Mouse (Mus musculus) mouse embryonic stem cell (cell line): ENCODE results near the gene Ankrd44.

Experiments
- in situ Hi-C, 2 experiments: fragments of 300-500 bp; cut with MboI; formaldehyde crosslinking; loops; 1 replicate in 1 of 2; 3 replicates in 1 of 2; pipeline ENCODE4 v1.14.3; 2019 to 2020; ENCODE audit warnings: low sequenced_read_pairs in 2 of 2, low pct_unique_long_range_greater_than_20kb in 1 of 2, mixed read lengths in 1 of 2; ENCODE audit not compliant: unreplicated experiment in 1 of 2

The Ankrd44 gene

DNA sequence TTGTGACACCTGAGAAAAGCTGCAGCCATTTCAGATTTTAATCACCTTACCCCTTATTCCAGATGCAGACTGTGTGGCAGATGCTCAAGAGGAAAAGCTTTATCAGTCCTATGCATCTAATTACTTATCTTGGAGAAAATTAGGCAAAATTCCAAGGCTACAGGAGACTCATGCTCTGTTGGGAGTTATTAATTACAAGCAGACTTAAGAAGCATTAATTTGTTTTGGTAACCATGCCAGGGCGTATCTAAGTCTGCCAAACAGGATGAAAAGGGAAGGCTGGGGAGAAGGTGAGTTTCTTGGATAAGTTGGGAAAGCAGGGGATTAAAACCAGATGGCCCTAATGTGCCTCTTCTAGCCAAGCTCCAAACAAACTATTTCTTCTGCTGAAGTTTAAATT lies 222.7 kb downstream of the Ankrd44 start:
- in situ Hi-C loops, result no loop called here

DNA sequence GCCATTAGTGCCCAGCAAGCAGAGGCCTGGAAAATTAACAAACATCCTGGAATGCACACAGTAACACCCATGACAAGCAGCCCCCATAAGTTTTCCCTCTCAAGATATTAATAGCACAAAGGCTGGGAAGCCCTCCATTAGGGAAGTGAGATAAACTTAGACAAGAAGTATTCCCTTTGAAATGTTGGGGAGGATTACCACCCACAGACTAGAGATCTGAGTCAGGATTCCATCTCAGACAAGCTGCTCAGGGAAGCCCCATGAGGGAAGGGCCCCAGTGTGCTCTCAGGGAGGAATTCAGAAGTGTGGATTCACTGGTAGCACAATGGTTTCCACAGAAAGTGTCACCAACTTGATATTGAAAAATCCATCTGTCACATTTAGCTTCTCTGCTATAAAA lies 223.3 kb downstream of the Ankrd44 start:
- in situ Hi-C loops, result no loop called here

DNA sequence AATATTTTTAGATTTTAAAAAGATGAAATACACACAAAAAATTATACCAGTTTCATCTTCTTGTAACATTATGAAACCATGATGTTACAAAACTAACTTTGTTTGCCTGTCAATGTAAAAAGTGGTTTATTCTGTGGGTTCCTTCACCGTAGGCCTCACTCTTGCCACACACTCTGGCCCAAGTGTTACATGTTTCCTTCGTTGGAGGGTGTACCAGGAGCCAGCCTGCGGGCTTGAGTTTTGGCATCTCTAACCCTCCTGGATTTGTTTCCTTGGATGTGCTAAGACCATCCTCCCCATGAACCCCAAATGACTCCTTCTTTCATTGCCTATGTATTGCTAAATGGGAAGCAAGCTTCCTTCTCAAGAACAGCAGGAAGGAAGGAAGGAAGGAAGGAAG lies 230.8 kb downstream of the Ankrd44 start:
- in situ Hi-C loops, result no loop called here

DNA sequence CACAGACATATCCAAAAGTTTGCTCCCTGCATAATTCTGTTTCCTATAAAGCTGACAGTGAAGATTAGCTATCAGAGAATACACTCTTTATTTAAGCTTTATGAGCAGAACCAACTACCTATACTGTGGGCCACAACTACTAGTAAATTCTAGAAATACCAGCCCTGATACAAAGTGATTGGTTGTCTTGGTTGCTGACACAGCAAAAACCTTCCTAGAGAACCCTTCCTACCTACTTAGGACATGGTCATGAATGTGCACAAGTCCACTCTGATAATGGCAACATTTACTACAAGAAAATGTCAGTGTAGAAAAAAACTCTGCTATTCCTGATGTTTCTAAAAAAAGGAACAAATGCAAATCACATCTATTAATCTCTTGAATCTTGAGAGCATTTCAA lies 234.4 kb downstream of the Ankrd44 start:
- in situ Hi-C loops, result no loop called here

DNA sequence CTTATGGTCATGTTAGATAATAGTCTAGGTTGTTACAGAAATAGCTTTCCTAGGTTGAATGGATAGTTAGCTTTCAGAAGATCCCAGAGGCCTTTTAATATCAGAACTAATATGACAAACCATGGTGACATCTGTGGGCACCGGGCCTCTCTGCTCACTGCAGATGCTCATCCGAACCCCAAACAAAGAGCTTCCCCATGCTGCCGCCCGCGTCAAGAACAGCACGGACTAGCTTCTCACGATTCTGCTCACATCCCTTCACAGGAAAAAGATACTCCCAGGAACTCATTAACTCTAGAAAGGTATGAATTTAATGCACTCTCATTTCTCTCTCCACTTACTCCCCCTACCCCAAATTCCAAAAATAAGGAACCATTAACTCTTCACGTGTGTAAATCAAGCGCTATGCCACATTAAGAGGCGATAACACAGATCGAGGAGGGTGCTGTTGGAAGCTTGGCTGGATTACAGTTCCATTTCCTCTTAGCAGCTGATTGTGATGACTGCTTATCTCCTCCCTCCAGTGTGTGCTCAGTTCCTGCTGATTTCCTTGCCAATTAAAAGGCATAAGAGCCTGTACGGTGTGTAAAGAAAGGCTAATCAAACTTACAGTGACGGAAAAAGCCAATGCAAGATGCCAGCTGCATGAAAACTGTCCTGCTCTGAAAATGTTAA lies 235.8 kb downstream of the Ankrd44 start:
- in situ Hi-C loops, result no loop called here

DNA sequence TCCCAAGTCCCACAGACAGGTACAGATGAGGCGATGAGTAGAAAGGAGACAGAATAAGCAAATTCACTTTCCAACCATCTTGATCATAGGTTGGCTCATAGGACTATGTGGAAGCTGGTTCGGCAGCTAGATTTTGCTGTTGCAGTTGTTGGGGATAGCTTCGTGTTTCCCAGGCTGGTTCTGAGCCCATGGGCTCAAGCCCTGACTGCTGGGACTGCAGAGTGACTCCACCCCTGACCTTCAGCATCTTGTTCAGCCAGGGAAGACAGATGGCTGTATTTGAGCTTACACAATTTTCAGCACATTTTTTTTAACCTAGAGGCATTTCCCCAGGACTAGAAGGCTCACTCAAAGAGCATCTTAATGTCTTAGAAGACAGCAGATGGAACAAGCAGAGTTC lies 237.7 kb downstream of the Ankrd44 start:
- in situ Hi-C loops, result no loop called here

DNA sequence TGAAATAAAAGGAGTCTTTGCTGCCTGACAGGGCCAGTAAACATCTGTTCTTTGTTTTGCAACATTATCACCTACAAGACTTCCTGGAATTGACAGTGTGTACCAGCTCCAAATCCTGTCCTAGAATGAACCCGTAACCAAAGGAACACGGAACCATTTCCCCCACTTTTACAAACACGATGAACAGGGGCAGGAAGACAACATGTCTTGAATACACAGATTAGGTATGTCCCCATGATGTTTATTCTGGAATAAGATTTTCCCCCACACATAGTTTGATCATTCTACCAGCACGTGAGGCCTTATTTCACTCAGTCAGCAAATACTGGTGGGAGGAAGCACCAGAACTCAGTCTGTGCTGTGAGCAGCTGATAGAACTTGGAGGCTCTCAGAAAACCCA lies 241.9 kb downstream of the Ankrd44 start:
- in situ Hi-C loops, result no loop called here

DNA sequence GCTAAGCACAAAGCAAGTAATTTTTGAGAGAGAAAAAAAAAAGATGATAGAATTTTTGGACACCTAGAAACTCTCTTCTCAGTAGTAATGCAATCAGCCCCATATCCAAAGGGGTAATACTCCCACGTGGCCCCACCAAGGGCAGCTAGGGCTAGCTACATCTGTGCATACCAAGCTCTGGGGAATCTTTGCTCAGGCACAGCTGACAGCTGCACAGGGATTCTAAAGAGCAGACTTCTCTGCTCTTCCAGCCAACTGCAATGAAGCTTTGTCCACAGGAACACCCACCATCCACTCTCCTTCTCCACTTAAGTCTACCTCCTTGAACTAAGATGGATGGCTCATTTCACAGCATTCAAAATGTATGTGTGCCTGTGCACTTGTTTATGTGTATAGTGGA lies 246.6 kb downstream of the Ankrd44 start:
- in situ Hi-C loops, result no loop called here

DNA sequence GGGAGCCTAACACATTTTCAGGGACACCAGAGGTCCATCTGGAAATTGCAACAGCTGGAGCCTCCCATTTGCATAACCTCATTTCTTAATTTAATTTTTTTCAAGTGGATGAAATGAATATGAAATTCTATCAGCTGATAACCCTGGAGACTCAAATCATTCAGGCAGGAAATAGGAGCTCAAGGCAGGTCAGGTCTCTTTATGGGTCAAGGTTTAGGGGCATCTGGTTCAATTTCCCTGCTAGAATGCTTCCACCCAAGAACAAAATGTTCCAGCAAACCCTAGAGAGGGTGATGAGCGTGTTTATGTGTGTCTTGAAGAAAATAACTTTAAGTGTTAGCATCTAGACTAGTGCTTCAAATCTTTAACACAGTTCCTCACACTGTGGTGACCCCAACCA lies 248.2 kb downstream of the Ankrd44 start:
- in situ Hi-C loops, result no loop called here

DNA sequence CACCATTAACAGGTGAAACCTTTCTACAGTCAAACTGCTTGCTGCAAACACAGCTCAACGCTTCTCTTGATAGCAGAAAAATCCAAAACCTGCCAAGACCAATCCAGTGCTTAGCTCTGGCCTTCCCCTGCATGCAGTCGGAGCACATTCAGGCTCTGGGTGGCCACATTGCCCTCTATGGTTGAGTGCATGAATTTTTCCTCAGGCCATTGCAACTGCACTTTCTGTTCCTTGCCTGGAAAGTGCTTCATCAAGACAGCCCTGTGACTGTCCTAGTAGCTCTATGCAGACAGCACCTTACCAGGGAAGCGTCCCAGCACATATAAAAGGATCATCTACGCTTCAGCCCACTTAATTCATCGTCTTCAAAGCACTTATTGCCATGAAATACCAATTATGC lies 250.7 kb downstream of the Ankrd44 start:
- in situ Hi-C loops, result no loop called here

DNA sequence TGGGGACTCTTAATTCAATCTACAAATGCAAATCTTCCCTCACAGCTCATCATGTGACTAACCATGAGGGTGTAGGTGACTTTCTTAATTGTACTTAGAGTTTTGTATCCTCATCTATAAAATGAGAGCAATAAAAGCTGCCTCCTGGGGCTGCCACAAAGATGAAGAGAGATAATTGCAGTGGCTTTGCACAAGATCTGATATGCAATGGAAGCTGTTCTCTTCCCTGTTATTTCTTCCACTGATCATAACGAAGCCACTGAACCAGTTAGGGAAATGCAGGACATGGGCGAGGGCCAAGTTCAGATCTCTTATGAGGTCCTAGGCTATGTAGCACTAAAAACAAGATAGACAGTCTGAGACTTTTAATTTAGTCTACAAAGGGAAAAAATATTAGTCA lies 258.2 kb downstream of the Ankrd44 start:
- in situ Hi-C loops, result loop anchor here (10.0 kb wide), 1 partner anchor 297 kb away; no protein-coding TSS in a partner anchor

DNA sequence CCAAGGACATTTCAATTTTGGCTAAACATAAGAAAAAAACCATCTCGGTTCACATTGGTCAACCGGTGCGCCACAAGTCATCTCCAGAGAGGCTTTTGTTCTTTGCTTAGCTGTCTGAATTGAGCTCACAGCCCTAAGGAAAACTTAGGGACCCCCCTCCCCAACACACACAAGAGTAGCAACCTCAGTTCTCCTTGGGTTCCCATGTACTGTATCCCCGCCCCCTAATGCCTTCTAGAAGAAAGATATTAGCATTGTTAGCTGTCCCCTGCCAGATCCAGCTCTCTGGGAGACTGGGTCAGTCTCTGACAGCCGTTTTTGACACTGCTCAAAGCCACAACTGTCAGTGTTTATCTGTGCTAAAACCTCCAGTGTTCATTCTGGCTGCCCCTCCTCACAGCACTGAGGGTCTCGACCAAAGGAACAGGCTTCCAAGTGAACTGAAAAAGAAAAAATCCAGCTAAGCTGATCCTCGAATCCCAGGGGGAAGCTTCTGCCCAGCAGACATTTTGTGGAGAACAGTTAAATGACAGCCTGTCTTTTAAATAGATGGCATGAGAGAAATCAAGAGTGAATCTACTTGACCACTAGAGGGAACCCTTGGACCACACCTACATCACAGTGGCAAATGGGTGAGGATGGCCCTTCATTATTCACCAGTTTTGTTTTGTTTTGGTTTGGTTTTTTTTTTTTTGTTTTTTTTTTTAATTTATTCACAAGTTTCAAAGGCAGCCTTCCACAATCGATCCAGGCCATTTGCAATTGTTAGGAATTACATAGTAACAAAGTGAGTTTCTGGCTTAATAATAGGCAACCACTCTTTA lies 260.4 kb downstream of the Ankrd44 start:
- in situ Hi-C loops, result loop anchor here (10.0 kb wide), 1 partner anchor 299 kb away; no protein-coding TSS in a partner anchor

DNA sequence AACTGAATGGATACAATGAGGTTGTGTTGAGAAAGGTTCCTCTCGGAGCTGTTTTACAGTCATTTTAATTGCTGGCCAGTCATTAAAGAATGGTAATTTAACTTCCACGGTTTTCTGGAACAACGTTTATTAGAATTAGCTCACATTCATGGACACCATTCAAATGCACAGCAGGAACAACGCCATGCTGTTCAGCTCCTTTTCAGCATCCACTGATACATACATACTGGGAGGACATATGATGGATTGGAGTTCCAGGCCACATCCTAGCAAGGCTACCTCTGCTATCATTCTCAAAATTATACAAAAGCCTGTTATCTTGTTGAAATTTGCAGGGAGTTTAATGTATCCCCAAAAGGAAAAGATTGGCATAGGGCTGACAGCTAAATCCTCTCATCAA lies 261.1 kb downstream of the Ankrd44 start:
- in situ Hi-C loops, result loop anchor here (10.0 kb wide), 1 partner anchor 300 kb away; no protein-coding TSS in a partner anchor

DNA sequence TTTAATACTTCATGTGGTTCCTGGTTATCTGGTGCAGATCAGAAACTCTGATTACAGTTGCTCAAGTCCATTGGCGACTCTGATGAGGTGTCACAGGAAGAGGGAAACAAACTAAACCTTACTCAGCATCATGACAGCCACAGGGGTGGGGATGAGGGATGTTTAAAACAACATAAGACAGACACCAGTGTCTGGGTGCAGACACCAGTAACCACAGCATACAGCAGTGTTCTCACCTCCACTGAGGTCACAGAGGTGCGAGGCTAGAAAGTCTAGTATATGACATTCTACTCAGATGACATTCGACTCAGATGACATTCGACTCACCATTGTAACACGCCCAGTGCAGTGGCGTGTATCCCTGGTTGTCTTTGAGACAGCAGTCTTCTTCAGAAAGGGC lies 265.5 kb downstream of the Ankrd44 start:
- in situ Hi-C loops, result loop anchor here (10.0 kb wide), 1 partner anchor 304 kb away; no protein-coding TSS in a partner anchor

DNA sequence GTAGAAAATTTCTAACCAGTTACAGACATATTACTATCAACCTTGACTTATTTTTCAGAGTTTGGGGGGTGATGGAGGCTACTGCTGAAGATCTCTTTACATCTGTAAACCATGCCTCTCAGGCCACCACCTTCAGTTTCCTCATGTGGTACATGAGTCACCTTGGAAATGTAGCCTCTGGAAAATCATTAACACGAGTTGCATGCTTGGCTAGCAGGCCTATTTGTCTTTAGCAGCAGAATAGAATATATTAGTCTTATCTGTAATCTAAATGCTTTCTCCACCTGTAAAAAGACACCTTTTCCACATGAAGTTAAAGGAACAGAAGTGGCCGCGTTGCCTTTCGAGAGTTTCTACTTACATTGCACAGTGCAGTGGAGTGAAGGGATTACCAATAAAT lies 267.6 kb downstream of the Ankrd44 start:
- in situ Hi-C loops, result no loop called here

DNA sequence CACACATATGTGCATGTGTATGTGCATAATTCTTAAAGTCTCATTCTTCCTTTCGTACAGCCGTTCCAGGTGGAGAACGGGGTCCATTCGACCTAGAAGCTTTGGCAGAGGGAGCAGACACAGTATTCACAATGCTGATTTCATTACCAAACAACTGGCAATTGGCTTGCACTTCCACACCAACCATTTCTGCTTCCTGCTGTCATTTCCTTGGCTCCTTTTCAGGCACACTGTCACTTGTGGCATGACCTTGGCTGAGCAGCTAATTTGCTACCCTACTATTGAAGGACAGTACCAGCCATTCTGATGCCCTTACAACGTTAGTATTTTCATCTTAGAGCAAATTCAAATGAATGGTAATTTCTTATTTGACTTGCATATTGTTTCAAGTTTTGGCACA lies 277.9 kb downstream of the Ankrd44 start:
- in situ Hi-C loops, result no loop called here

DNA sequence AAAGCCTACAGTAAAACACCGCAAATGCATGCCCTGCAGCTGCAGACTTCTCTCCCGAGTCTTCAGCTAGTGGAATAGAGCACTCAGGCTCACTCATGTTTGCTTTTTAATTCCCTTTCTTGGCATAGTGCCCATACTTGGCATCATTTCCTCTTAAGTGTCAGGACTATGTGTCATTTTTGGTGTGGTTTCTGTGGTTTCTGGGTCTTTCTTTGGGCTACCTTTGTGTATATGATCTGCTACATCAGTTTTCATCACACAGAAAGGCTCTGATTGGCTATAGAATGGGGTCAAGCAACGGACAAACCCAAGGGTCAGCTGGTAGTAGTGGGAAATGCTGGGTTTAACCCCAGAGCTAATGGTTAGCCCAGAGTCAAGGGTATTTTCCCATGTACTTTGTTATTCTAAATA lies 278.8 kb downstream of the Ankrd44 start:
- in situ Hi-C loops, result no loop called here

DNA sequence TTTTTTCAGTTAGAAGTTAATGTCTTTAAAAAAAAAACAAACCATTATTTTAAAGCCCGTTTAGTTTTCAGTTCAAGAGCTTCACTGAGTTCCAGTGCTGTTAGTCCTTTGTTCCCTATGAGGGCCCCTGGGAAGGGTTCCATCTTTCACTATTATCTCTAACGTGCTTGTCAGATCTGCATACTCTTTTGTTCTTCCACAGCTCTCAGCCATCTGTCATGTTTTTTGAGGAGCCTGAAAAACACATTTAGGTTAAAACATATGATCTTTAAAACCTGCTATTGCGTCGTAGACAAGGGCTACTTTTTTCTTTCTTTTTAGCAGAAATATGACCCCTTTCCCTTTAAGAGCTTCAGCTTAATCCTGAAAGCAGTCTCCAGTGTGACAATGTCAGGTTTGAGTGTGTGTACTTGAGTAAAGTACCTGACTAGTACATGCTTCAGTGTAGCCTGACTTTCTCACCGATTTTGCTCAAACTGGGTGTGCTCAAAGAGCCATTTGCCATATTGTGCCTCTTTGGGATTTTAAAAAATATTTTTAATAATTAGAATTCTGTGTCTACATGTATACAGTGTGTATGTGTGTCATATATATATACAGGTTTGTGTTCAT lies 285.9 kb downstream of the Ankrd44 start:
- in situ Hi-C loops, result no loop called here

DNA sequence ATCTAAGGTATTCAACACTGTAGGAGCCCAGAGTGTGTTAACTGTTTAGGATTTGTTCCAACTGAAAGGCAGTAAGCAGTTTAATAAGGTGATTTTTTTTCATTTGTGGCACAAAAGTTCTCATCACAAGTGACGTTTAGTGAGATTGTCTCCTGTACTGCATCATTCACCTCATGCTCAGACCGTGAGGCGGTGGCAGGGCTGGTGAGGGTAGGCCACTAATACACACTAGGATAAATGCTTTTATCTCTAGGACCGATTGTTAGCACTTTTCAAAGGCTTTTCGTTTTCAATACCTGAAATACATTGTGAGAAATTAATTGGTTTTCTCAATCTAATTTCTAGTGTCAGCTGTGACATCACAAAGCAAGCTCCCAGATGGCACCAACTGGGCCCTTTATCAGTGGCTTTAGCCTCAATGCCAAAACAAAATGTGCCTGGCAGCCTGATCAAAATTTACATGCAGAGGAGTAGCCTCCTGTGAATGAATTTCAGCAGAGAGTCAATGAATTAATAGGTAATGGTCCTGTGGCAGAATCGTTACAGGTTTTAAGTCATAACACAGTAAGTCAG lies 286.6 kb downstream of the Ankrd44 start:
- in situ Hi-C loops, result no loop called here
